Mouse (Mus musculus): ENCODE data around the gene Snrnp40.

The Snrnp40 gene

DNA sequence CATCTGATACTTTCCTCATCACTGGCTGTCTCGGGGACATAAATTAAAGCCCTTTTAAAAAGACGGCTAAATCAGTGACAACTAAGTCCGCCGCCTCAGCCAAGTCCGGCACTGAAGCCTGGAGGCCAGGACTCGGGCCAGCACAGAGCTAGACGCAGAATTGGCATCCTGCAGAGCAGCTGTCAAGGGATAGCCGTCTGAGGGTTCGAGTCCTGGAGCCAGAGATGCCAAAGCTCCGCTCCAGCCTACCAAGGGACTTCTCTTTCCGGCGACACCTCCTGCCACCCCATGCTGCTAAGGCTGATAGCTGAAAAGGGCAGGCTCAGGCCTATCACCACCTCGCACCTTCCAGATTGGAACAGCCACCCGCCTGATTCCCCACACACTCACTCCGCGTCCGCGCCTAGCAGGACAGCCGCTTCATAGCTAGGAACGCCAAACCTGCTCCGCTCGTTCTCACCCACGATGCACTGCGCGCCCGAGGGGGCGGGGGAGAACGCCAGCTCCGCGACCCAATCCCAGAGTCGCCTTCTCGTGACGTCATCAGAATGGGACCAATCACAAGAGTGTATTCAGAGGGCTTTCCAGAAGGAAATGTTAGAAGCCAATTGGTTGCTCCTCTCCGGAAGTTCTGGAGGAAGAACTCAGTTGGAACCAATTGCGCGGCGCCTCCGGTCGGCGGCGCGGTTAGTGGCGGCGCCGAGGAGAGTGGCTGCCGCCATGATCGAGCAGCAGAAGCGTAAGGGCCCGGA is at the start of gene Snrnp40, which contains the start of gene Zcchc17:
TSS of gene Snrnp40 (plus strand) at position 647 of the 752 bp plus-strand sequence.
TSS of gene Zcchc17 (minus strand) at position 458 of the 752 bp plus-strand sequence.
- peak; percentile 100 for DNase-seq

GRCm38 (mm10) chr4:130312526-130312925 is 47.4 kb upstream of the Snrnp40 start:
- peak; percentile 98 for DNase-seq

- no peak for DNase-seq
Observed at GRCm38 (mm10) chr4:130313552-130313951, 46.4 kb upstream of the Snrnp40 start.

GRCm38 (mm10) chr4:130315771-130316527 is 44.0 kb upstream of the Snrnp40 start:
- DNase-seq, result no peak

DNA sequence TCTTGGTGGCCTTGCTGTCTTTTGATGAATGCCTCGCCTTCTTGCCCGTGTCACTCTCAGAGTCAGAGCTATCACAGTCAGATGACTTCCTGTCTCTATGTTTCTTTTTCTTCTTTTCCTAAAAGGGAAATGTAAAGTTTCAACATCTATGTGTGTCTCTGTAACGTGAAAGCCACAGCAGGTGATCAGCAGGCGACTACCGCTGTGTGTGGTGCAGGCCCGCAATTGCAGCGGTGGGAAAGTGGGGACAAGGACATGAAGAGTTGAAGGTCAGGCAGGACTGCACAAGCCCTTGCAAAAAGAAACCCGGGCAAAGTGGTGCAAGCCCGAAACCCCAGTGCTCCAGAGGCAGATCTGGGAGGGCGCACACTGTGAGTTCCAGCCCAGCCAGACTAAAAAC is 43.2 kb upstream of the Snrnp40 start:
- no peak for DNase-seq

DNA sequence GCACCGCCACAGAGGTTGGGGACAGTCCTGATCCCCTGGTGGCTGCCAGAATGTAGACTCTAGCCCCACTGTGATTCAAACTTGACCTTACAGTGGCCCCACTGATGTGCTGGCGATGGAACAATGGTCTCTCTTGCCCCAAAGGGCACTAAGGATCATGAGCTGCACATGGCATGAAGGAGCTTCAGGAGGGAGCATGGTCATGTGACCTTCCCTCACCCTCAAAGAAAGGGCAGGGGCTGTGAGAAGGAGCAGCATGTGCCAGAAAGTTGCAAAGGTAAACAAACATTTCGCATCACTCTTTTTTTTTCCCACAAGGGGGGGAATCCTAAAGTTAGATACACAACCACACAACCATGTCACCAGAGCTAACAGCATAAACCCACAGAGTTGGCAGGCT is 41.8 kb upstream of the Snrnp40 start:
- no peak for DNase-seq

DNA sequence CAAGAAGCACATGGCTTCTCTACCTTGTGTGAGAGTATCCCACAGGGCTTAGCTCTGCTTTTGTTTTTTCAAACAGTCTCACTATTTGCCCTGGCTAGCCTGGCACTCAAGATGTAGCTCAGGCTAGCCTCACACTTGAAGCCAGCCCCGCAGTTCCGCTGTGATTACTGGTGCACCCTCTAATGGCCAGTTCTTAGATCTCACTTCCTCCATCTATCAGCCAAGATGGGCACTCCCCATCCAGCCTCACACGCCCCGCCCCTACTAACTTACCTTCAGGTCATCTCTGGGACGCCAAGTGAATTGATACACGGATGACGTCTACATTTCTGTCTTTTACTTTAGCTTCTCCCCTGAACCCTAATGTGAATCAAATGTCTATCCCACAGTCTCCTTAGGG is 40.4 kb upstream of the Snrnp40 start:
- no peak for DNase-seq

- DNase-seq, result no peak
Observed at GRCm38 (mm10) chr4:130321640-130322039, 38.3 kb upstream of the Snrnp40 start.

DNA sequence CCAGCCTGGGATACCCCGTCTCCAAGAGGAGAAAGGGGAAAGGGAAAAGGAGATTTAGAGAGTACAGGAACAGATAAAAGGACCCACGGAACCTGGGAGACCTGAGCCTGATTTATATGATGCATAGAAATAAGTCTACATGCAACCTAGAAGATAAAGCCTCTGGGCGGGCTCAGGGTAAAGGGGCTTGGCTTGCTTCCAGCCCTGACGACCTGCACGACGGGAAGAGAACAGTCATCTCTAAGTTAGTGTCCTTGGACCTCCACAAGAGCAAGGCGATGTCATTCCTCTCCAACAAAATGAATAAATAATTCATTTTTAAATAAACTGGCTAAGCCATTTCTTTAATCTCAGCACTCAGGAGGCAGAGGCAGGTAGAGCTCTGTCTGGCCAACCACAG is 37.4 kb upstream of the Snrnp40 start:
- DNase-seq, result no peak

DNA sequence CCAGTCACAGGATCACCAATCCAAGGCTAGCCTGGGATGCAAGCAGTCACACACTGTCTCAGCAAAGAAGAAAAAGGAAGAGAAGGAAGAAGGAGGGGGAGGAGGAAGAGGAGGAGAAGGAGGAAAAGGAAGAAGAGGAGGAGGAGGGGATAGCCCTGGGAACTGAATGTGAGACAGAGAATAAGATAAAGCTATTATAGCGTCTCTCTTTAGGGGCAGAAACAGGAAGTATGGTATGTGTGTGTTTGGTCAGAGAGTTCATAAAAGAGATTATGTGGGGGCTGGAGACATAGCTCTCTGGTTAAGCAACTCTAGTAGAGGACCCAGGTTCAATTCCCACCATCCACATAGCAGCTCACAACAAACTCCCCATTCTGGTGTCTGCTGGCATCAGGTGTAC is 36.8 kb upstream of the Snrnp40 start:
- DNase-seq, result no peak

DNA sequence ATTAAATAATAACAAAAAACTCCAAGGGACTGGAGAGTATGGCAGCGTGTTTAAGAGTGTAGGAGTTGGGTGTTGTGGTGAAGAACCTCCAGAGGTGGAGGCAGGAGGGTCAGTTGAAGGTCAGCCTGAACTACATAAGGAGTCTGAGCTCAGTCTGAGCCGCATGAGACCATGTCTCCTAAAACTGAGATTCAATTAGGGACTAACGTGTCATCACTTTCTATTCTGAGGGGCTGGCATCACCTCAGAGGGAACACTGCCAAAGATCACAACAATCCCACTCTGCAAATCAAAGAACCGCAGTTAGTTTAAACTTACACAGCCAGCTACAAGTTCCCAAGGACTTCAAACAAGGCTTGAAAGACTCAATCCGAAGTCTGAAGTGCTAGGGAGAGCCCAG is 36.3 kb upstream of the Snrnp40 start:
- DNase-seq, result no peak

- peak; percentile 86 for DNase-seq
Observed at GRCm38 (mm10) chr4:130325446-130325845, 34.5 kb upstream of the Snrnp40 start.

DNA sequence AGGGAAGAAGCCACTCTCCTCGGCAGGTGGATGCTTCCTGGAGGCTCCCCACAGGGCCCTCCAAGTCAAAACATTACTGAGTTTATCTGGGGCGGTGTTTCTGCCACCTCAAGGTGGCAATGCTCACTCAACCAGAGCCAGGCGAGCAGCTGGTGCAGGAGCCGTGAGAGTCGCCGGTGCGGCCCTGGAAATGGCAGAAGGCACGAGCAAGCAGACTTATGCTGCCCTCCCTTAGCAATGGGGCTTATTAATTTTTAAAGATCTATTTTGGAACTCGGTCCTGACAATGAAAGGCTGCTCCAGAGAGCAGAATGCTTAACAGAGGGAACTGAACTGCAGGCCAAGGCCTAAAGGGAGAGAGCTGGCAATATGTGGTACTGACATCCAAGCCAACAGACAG is 32.6 kb upstream of the Snrnp40 start:
- DNase-seq, result peak; percentile 89

DNA sequence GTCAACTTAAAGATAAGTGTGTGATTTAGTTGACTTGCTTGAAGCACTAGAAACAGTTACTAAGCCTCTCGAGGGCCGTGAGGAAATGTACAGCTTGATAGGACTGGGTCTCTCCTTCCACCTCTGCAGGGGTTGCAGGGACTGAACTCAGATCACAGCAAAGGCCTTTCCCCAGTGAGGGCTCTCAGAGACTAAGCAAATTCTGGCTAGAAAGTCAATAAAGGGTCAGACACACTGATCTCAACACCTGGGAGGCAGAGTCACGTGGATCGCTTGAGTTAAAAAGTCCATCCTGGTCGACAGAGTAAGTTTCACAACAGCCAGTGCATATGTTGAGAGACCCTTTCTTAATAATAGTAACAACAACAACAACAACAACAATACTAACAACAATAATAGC is 24.1 kb upstream of the Snrnp40 start:
- DNase-seq, result no peak

DNA sequence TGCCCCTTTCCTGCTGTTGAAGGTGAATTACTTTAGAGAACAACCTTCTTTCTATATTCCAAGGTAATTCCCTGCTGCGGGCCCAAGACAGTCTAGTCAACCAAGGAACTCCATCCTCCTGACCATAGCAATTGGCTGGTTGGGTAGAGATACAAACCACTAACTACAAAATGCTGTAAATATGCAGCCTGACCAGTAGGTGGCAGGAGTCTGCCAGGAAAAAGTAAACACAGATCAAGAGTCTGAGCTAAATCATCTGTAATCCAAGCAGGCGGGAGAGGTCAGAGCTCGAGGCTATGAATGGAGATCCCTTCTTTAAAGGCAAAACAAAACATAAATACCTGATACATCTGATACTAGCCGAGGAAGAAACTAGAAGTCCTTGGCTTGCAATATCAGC is 18.2 kb upstream of the Snrnp40 start:
- no peak for DNase-seq

GRCm38 (mm10) chr4:130349666-130350065 is 10.3 kb upstream of the Snrnp40 start:
- no peak for DNase-seq

GRCm38 (mm10) chr4:130350690-130351422 is 9.1 kb upstream of the Snrnp40 start:
- DNase-seq, result no peak

- no peak for DNase-seq
Observed at GRCm38 (mm10) chr4:130352588-130352987, 7.3 kb upstream of the Snrnp40 start.

- DNase-seq, result no peak
Observed at GRCm38 (mm10) chr4:130357946-130358345, 2.0 kb upstream of the Snrnp40 start.

GRCm38 (mm10) chr4:130360238-130360590 is 282 bp downstream of the Snrnp40 start:
- DNase-seq, result no peak

DNA sequence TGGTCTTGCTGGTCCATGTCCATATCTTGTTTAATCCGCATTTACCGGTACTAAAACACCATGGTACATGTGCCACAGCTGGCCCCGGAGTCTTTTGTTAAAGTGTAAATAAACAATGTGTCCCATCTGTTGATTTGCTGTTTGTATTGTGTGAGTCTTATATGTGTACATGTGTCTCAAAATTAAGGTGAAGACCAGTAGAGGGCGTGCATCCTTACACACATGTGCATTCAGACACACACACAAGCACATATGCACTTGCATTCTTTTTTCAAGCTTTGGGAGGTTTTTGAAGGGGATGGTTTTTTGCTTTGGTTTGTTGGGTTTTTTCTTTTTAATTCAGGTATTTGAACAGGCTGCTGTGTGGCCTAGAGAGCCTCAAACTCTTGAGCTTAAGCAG is 16.7 kb downstream of the Snrnp40 start:
- no peak for DNase-seq

GRCm38 (mm10) chr4:130377500-130377899 is 17.6 kb downstream of the Snrnp40 start:
- no peak for DNase-seq

- DNase-seq, result no peak
Observed at GRCm38 (mm10) chr4:130379181-130379580, 19.2 kb downstream of the Snrnp40 start.

- DNase-seq, result no peak
Observed at GRCm38 (mm10) chr4:130380418-130380817, 20.5 kb downstream of the Snrnp40 start.
